Mouse (Mus musculus) bone marrow macrophage, adult 2 months (primary cell): ENCODE measurements around the gene Tymp.

Source experiments
- CTCF ChIP-seq: IDR thresholded peaks from 2 replicates; pipeline ENCODE4 v1.5.1; 2012; ENCODE audit warnings: low read depth, mild to moderate bottlenecking, low read length, moderate library complexity
- POLR2A ChIP-seq: IDR thresholded peaks from 2 replicates; pipeline ENCODE4 v1.6.1; 2012; ENCODE audit warnings: mild to moderate bottlenecking, low read depth, low read length, borderline replicate concordance

DNA sequence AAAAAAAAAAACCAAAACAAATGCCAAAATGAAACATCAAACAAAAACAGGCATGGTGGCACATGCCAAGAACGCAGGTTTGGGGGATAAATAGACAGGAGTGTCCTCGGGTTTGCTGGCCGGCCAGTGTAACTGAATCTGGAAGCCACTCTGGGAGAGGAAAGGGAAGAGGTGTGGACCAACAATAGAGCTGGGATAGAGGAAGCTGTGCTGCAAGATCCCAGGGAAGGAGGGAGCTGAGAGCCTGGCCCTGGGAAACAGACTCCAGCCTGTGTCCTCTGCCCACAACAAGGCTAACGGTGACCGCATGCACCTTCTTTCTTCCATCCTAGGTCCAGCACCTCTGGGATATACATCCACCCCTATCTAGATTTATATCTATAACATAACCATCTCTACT, 26.4 kb downstream of the Tymp start:
- no peak for TF ChIP-seq POLR2A
- no peak for TF ChIP-seq CTCF
